Mouse (Mus musculus) retina, postnatal 1 day (tissue): Measurements from ENCODE around the gene Helz2.
"Not testable (repeated sequence)": the region's sequence is repeated elsewhere in the genome, so short reads cannot be mapped to it uniquely, and the experiment has no call there.

Experiments
- DNase-seq: peaks from one replicate; pipeline ENCODE4 v3.0.0-alpha.2; 2012

Helz2 gene

GRCm38 (mm10) chr2:181191936-181192335, 49.9 kb downstream of the Helz2 start:
- no peak for DNase-seq

GRCm38 (mm10) chr2:181191385-181191784, 50.4 kb downstream of the Helz2 start:
- not testable (repeated sequence) for DNase-seq

- DNase-seq: no peak
Observed at GRCm38 (mm10) chr2:181189321-181189720, 52.5 kb downstream of the Helz2 start.

GRCm38 (mm10) chr2:181188681-181189080, 53.1 kb downstream of the Helz2 start:
- no peak for DNase-seq

DNA sequence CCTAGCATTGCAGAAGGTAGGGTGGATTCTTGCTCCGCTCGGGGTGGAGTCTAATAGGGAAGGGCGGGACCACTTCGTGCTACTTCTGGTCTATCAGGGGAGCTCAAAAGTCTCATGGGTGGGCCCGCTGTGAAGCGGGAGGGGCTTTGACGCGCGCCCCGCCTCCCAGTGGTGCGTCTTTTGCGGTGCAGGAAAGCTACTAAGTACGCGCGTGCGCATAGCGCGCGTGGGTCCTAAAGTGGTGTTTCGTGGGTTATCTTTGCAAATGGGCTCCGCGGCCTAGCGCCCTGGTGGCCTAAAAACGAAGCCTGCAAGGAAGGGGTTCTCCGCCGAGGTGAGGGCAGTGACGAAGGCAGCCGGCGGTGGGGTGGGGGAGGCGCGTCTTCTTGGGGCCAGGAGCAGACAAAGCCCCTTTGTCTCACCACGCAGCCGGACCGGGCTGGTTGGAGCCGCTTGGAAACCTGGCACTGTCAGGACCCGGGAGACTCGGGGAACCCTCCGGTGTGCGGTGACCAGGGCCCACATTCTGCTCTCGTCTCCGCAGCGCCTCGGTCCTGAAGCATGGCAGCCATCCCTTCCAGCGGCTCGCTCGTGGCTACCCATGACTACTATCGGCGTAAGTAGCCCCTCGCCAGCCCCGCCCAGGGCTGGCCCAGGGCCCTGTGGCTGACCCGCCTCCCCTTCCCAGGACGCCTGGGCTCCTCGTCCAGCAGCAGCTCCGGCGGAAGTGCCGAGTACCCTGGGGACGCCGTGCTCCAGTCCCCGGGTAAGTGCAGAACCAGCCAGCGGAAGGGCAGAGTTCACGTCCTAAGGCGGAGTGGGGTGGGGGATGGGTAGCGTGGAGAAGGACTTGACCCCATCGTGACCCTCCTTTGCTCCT, 54.5 kb downstream of the Helz2 start, which contains the start of gene Ppdpf:
Gene Ppdpf, plus strand, starts transcription at position 127 of the 880 bp plus-strand sequence.
- DNase-seq: peak; percentile 93

- peak; percentile 93 for DNase-seq
Observed at GRCm38 (mm10) chr2:181186635-181187034, 55.2 kb downstream of the Helz2 start.

DNA sequence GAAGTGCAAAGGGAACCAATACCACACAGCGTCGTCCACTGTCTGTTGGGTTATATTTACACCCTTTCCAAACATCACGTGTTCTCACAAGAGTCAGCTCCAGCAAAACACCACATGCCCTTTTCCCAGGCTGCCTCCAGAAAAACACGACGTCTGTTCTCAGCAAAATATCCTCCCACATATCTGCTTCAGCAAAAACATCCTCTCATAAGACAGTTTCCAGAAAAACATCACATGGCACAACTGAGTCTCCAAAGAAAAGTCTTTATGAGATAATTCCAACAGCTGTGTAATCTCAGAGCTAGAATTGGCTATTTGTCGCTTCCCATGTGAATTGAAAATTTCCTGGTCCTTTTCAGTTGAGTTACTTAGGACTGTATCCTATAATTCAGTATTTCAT, 60.9 kb downstream of the Helz2 start:
- no peak for DNase-seq

GRCm38 (mm10) chr2:181178471-181178870, 63.4 kb downstream of the Helz2 start:
- DNase-seq: no peak

GRCm38 (mm10) chr2:181178015-181178414, 63.8 kb downstream of the Helz2 start:
- no peak for DNase-seq
